Mouse (Mus musculus) embryonic facial prominence, embryonic 12.5 days (tissue): ENCODE measurements around the gene Slc39a2. TPM values are rescaled to one million over a fixed set of nuclear protein-coding genes. Genes with fewer than 3 reads are reported as not detected.
"Not testable (repeated sequence)": the region's sequence is repeated elsewhere in the genome, so short reads cannot be mapped to it uniquely, and the experiment has no call there.

Experiments used
- ATAC-seq: fragments of 200-750 bp; cut with Nextera tagmentation; 2 replicates; pipeline ENCODE4 v1.8.0; 2017; ENCODE audit not compliant: insufficient number of reproducible peaks, insufficient read depth, low FRiP score, low TSS enrichment
- H3K27ac ChIP-seq: fragments of 300-500 bp; sonication (generic); 2 replicates; pipeline ENCODE4 v1.5.1; 2016; ENCODE audit warnings: mild to moderate bottlenecking
- H3K27me3 ChIP-seq: fragments of 300-500 bp; sonication (generic); 2 replicates; pipeline ENCODE4 v1.6.1; 2016; ENCODE audit warnings: mild to moderate bottlenecking, moderate library complexity
- H3K36me3 ChIP-seq: fragments of 300-500 bp; sonication (generic); 2 replicates; pipeline ENCODE4 v1.6.1; 2016; ENCODE audit warnings: mild to moderate bottlenecking
- H3K4me1 ChIP-seq: fragments of 300-500 bp; sonication (generic); 2 replicates; pipeline ENCODE4 v1.6.1; 2016
- H3K4me2 ChIP-seq: fragments of 300-500 bp; sonication (generic); replicated peaks from 2 replicates; pipeline ENCODE4 v1.6.1; 2016; ENCODE audit warnings: mild to moderate bottlenecking, moderate library complexity
- H3K4me3 ChIP-seq: fragments of 300-500 bp; sonication (generic); 2 replicates; pipeline ENCODE4 v1.5.1; 2016; ENCODE audit warnings: mild to moderate bottlenecking
- H3K9ac ChIP-seq: fragments of 300-500 bp; sonication (generic); 2 replicates; pipeline ENCODE4 v1.6.1; 2016; ENCODE audit warnings: mild to moderate bottlenecking, moderate library complexity
- H3K9me3 ChIP-seq: fragments of 300-500 bp; sonication (generic); 2 replicates; pipeline ENCODE4 v1.6.1; 2016; ENCODE audit warnings: mild to moderate bottlenecking, moderate library complexity
- WGBS: fragments of 180-500 bp; shearing (Covaris S2); methylation state at CpG from one replicate; pipeline ENCODE4 v1.1.7; 2016; 5-methylcytosine and 5-hydroxymethylcytosine counted together
- polyA plus RNA-seq: library from polyadenylated mRNA; unstranded; fragments of >200 nt; fragmentation: Nextera tagmentation; extraction: Ambion mirVana; gene quantifications from 2 replicates; pipeline ENCODE4 v1.2.1, GENCODE M21; 2016

The Slc39a2 gene
- polyA plus RNA-seq, result 1.4 and 1.5 TPM in 2 replicates

- Histone ChIP-seq H3K9ac (no peak within 1 kb of the TSS), H3K4me1 (no peaks in the 10 kb centered on the region), H3K27ac (no peak within 1 kb of the TSS; the same call in 1 of the 2 replicates), H3K9me3 (no peaks in the 10 kb centered on the region), H3K36me3 (peaks cover 49% of the 10 kb centered on the region), H3K4me3 (no peak within 1 kb of the TSS), H3K4me2 (no peak within 1 kb of the TSS), H3K27me3 (no peaks in the 10 kb centered on the region; the same call in 1 of the 2 replicates)
- no peak for ATAC-seq
- WGBS, result 89% methylated on average over 9 of the region's 9 CpGs
Observed at GRCm38 (mm10) chr14:51892191-51892939, at the start of gene Slc39a2. Gene Slc39a2, plus strand, starts transcription at chr14:51892889.

- Histone ChIP-seq H3K27ac (no peak overlapping the region), H3K36me3 (no peaks in the 10 kb centered on the region), H3K9ac (no peak overlapping the region), H3K4me2 (no peak overlapping the region), H3K9me3 (no peaks in the 10 kb centered on the region), H3K4me1 (no peaks in the 10 kb centered on the region), H3K4me3 (no peak overlapping the region), H3K27me3 (no peaks in the 10 kb centered on the region)
- ATAC-seq, result no peak
Observed at GRCm38 (mm10) chr14:51843882-51844281, 48.8 kb upstream of the Slc39a2 start.

DNA sequence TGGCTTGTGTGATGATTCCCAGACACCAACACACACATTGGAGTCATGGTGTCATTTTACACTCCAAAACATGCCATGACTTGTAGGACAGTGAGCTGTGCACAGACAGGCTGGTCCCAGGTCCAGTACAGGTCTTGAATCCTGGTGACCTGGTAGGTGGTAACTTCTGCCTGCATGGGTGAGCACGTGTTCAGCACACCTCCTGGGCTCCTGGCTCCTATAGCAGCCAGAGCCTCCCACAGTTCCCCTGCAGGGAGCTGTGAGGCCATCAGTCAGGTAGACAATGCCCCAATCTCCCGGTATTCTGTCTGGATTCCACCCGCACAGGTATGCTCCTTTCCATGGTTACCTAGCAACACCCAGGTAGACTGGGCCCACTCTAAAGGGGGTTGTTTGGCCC is 46.1 kb upstream of the Slc39a2 start:
- H3K36me3 ChIP-seq, result no peaks in the 10 kb centered on the region
- H3K4me2 ChIP-seq, result no peak overlapping the region
- H3K9ac ChIP-seq, result no peak overlapping the region
- H3K4me1 ChIP-seq, result no peaks in the 10 kb centered on the region
- H3K9me3 ChIP-seq, result no peaks in the 10 kb centered on the region
- no peak overlapping the region for H3K4me3 ChIP-seq
- no peak overlapping the region for H3K27ac ChIP-seq
- 72% methylated on average over 3 of the region's 3 CpGs for whole genome bisulfite sequencing
- ATAC-seq, result 0 out of 2 replicates have a peak, but pooled peaks have one; percentile 22
- H3K27me3 ChIP-seq, result no peaks in the 10 kb centered on the region

GRCm38 (mm10) chr14:51851006-51851405 is 41.7 kb upstream of the Slc39a2 start:
- not testable (repeated sequence) for H3K4me2 ChIP-seq, H3K9ac ChIP-seq, H3K4me1 ChIP-seq, H3K36me3 ChIP-seq, H3K27ac ChIP-seq, H3K4me3 ChIP-seq, H3K9me3 ChIP-seq, H3K27me3 ChIP-seq, ATAC-seq
- WGBS, result 40% methylated on average over 3 of the region's 3 CpGs

- no peak for ATAC-seq
- Histone ChIP-seq H3K9ac (no peak within 1 kb of the TSS), H3K9me3 (no peaks in the 10 kb centered on the region), H3K4me2 (no peak within 1 kb of the TSS), H3K4me1 (no peaks in the 10 kb centered on the region), H3K27ac (no peak within 1 kb of the TSS), H3K27me3 (no peaks in the 10 kb centered on the region), H3K36me3 (no peaks in the 10 kb centered on the region), H3K4me3 (no peak within 1 kb of the TSS)
Observed at GRCm38 (mm10) chr14:51853399-51853798, 39.3 kb upstream of the Slc39a2 start, which contains the start of gene Ear6. Gene Ear6, plus strand, starts transcription at chr14:51853699.

GRCm38 (mm10) chr14:51855280-51855679 is 37.4 kb upstream of the Slc39a2 start:
- not testable (repeated sequence) for H3K9me3 ChIP-seq, H3K9ac ChIP-seq, H3K27me3 ChIP-seq, H3K36me3 ChIP-seq, ATAC-seq, H3K4me3 ChIP-seq, H3K4me2 ChIP-seq, H3K27ac ChIP-seq, H3K4me1 ChIP-seq
- WGBS, result 82% methylated on average over 7 of the region's 7 CpGs

GRCm38 (mm10) chr14:51863603-51864002 is 29.1 kb upstream of the Slc39a2 start:
- not testable (repeated sequence) for H3K4me2 ChIP-seq, H3K9me3 ChIP-seq, H3K4me3 ChIP-seq, H3K9ac ChIP-seq, H3K27me3 ChIP-seq, H3K27ac ChIP-seq, ATAC-seq, H3K4me1 ChIP-seq, H3K36me3 ChIP-seq
- 26% methylated on average over 1 of the region's 1 CpGs for WGBS

DNA sequence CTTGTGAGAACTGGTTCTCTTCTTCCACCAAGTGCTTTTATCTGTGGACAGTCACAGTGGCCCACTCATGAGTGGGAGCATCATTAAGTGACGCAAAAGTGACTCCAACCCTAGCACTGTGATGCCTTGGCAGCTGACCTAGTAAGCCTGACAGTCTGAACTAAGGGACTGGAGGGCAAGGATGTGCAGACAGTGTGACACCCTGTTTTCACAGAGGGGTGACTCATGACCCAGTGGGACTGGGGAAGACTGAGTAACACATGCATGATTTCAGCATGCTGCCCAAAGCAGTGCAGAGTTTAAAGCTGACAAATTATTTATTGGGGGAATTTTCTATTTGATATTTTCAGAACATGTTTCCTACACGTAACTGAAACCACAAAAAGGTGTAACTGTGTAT is 21.9 kb upstream of the Slc39a2 start:
- H3K27ac ChIP-seq, result no peak overlapping the region
- 63% methylated on average over 2 of the region's 2 CpGs for WGBS
- no peaks in the 10 kb centered on the region for H3K9me3 ChIP-seq
- ATAC-seq, result no peak
- H3K4me2 ChIP-seq, result no peak overlapping the region
- no peaks in the 10 kb centered on the region for H3K36me3 ChIP-seq
- no peaks in the 10 kb centered on the region for H3K4me1 ChIP-seq
- no peaks in the 10 kb centered on the region for H3K27me3 ChIP-seq
- no peak overlapping the region for H3K9ac ChIP-seq
- no peak overlapping the region for H3K4me3 ChIP-seq

- no peak for ATAC-seq
- Histone ChIP-seq H3K9me3 (no peaks in the 10 kb centered on the region), H3K9ac (no peak overlapping the region), H3K4me2 (no peak overlapping the region), H3K4me1 (no peaks in the 10 kb centered on the region), H3K27me3 (no peaks in the 10 kb centered on the region), H3K36me3 (no peaks in the 10 kb centered on the region), H3K4me3 (no peak overlapping the region), H3K27ac (no peak overlapping the region)
- 79% methylated on average over 9 of the region's 9 CpGs for WGBS
Observed at GRCm38 (mm10) chr14:51871741-51872140, 20.9 kb upstream of the Slc39a2 start.

DNA sequence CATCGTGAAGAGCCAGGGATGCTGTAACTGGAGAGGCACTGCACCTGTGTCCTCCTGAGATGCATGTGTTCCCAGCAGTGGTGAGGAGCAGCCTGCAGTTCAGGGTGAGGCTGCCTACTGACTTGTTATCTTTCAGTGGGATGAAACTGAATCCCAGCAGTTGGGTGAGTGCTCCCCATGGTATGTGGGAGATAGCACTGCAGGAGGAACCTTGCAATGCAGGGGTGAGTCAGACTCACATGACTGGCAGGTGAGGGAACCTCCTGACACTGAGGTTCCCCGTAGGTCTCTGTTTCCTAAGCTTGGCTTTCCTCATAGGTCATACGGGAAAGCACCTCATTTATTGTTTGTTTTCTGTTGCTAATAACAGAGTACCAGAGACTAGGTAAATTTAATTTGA is 15.2 kb upstream of the Slc39a2 start:
- WGBS, result 77% methylated on average over 3 of the region's 3 CpGs
- Histone ChIP-seq H3K4me3 (no peak overlapping the region), H3K36me3 (no peaks in the 10 kb centered on the region), H3K4me2 (no peak overlapping the region), H3K9me3 (no peaks in the 10 kb centered on the region), H3K27ac (no peak overlapping the region), H3K27me3 (no peaks in the 10 kb centered on the region), H3K4me1 (no peaks in the 10 kb centered on the region), H3K9ac (no peak overlapping the region)
- ATAC-seq, result no peak

GRCm38 (mm10) chr14:51883527-51884030 is 9.1 kb upstream of the Slc39a2 start:
- Histone ChIP-seq H3K4me3 (peak overlapping the region; percentile 54), H3K27me3 (no peaks in the 10 kb centered on the region), H3K9ac (no peak overlapping the region), H3K4me2 (peak overlapping the region; percentile 80), H3K36me3 (peaks cover 18% of the 10 kb centered on the region), H3K4me1 (peaks cover 9% of the 10 kb centered on the region), H3K9me3 (no peaks in the 10 kb centered on the region), H3K27ac (peak overlapping the region; percentile 90; the same call in 1 of the 2 replicates)
- 0 out of 2 replicates have a peak, but pooled peaks have one; percentile 17 for ATAC-seq
- 3% methylated on average over 4 of the region's 4 CpGs for WGBS

DNA sequence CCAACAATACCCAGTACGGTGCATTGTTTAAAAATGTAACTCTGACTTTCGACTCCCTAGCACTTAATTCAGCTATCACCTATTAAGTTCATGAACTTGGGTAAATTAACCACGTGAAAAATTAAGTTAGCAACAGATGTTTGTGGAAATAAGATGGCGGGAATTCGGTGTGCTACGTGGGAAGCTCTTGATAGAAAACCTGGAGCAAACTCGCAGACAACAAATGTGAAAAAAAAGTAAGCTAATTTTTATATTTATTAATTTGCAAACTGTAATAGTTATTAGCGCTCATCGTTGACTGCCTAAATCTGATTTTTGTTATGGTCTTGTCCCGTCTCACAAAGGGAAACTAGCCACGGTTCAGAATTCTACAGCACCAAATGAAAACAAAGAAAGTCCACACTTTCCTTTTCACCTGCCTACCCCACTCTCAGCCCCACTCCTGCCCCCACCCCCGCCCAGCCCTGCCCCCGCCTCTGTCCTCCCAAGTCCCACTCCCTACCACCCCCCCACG is 8.6 kb upstream of the Slc39a2 start:
- ATAC-seq, result peak; percentile 44
- H3K36me3 ChIP-seq, result peaks cover 23% of the 10 kb centered on the region
- H3K9me3 ChIP-seq, result no peaks in the 10 kb centered on the region
- peak overlapping the region; percentile 80 for H3K4me2 ChIP-seq
- peak overlapping the region; percentile 40 for H3K9ac ChIP-seq
- H3K4me3 ChIP-seq, result peak overlapping the region; percentile 54
- peaks cover 9% of the 10 kb centered on the region for H3K4me1 ChIP-seq
- peak overlapping the region; percentile 90 for H3K27ac ChIP-seq
- H3K27me3 ChIP-seq, result no peaks in the 10 kb centered on the region
- 1% methylated on average over 14 of the region's 14 CpGs for WGBS
